Mouse (Mus musculus): Measurements from ENCODE around the gene Kcng4. TPM values are rescaled to one million over a fixed set of nuclear protein-coding genes. Genes with fewer than 3 reads are reported as not detected.

The Kcng4 gene
- not detected for total RNA-seq (2023)

GRCm38 (mm10) chr8:119635378-119635777 is at the start of gene Kcng4:
Kcng4 (minus strand) TSS chr8:119635680.

GRCm38 (mm10) chr8:119666219-119666951 is 30.9 kb upstream of the Kcng4 start, which contains the start of gene Wfdc1:
Wfdc1 (plus strand) TSS chr8:119666365.

GRCm38 (mm10) chr8:119612471-119612870 is 23.0 kb downstream of the Kcng4 start, which contains the start of gene Adad2:
Adad2 (plus strand) TSS chr8:119612747.

GRCm38 (mm10) chr8:119604996-119605395 is 30.5 kb downstream of the Kcng4 start, which contains the start of gene Taf1c:
Taf1c (minus strand) TSS chr8:119605222.

GRCm38 (mm10) chr8:119574437-119575365 is 60.8 kb downstream of the Kcng4 start, which contains the start of the genes Hsdl1 and Dnaaf1:
Hsdl1 (minus strand) TSS chr8:119575183.
Dnaaf1 (plus strand) TSS chr8:119575235.

Other genes starting within 250 kb of the Kcng4 start
- gene Mlycd, start 240.8 kb downstream of the Kcng4 start, total RNA-seq (2023): 10 to 100 TPM; 15.5 to 16.5 TPM
- gene Osgin1, start 201.6 kb downstream of the Kcng4 start, total RNA-seq (2023): 1 to 10 TPM; 4.5 to 4.6 TPM
- not detected for gene Necab2, start 189.0 kb downstream of the Kcng4 start, total RNA-seq (2023)
- gene Slc38a8, start 134.0 kb downstream of the Kcng4 start, total RNA-seq (2023): under 1 TPM in 1 of 2 experiments, not detected in 1; 0.50 TPM
- 100 to 1,000 TPM; 123 to 129 TPM for gene Mbtps1, start 76.9 kb downstream of the Kcng4 start, total RNA-seq (2023)
- 10 to 100 TPM; 57.0 to 67.7 TPM for gene Hsdl1, start 60.5 kb downstream of the Kcng4 start, total RNA-seq (2023)
- gene Dnaaf1, start 60.4 kb downstream of the Kcng4 start, total RNA-seq (2023): not detected
- gene Taf1c, start 30.5 kb downstream of the Kcng4 start, total RNA-seq (2023): 10 to 100 TPM; 16.6 to 22.2 TPM
- gene Adad2, start 22.9 kb downstream of the Kcng4 start, total RNA-seq (2023): not detected
- not detected for gene Wfdc1, start 30.7 kb upstream of the Kcng4 start, total RNA-seq (2023)
- not detected for gene Atp2c2, start 64.3 kb upstream of the Kcng4 start, total RNA-seq (2023)
- 1 to 10 TPM; 5.8 to 8.0 TPM for gene Tldc1, start 142.7 kb upstream of the Kcng4 start, total RNA-seq (2023)
- gene Cotl1, start 204.9 kb upstream of the Kcng4 start, total RNA-seq (2023): 100 to 1,000 TPM; 511 to 578 TPM
- 10 to 100 TPM; 11.0 to 11.7 TPM for gene Klhl36, start 226.6 kb upstream of the Kcng4 start, total RNA-seq (2023)

Data from T-cell, adult 66 days (primary cell).